8 mouse cellular contexts compared by ENCODE assay signal in genomic region chr4:121028659-121029392, GRCm38 (mm10). TPM values are rescaled to one million over a fixed set of nuclear protein-coding genes. Genes with fewer than 3 reads are reported as not detected.
DNase-seq lines count a peak whose midpoint lies in the region; ATAC-seq and TF ChIP-seq lines count a peak whose summit lies in the region.

No protein-coding gene starts in this region.

- DNase-seq in forebrain, embryonic 10.5 days (ENCODE audit: extremely low spot score, low spot score) = peak; percentile 73
- DNase-seq in right cerebral cortex, adult 18-20 months = peak; percentile 37
- DNase-seq in right cerebral cortex, postnatal 25 days = no peak
- DNase-seq in cerebellum, postnatal 36 days = peak; percentile 57 to 63
- DNase-seq in heart, postnatal 36 days = peak; percentile 46 to 70
- peak; percentile 70 for DNase-seq in lung, postnatal 10 days
- DNase-seq in spleen, adult 2 months (ENCODE audit: low read depth in 1 of 2, low spot score in 2 of 2) = peak in 1 of 2 experiments; percentile 45

- H3K4me3 ChIP-seq in forebrain, embryonic 10.5 days = no peak overlapping the region
- H3K4me3 ChIP-seq in forebrain, embryonic 13.5 days = no peak overlapping the region
- no peak overlapping the region for H3K4me3 ChIP-seq in spleen, adult 2 months (ENCODE audit: extremely low read depth, insufficient read depth, insufficient read length)

- no peaks in the 10 kb centered on the region for H3K9me3 ChIP-seq in forebrain, embryonic 10.5 days
- no peaks in the 10 kb centered on the region for H3K9me3 ChIP-seq in forebrain, embryonic 13.5 days (replicated peaks)

- no peaks in the 10 kb centered on the region for H3K4me1 ChIP-seq in forebrain, embryonic 10.5 days
- no peaks in the 10 kb centered on the region for H3K4me1 ChIP-seq in forebrain, embryonic 13.5 days
- peaks cover 14% of the 10 kb centered on the region; the same call in 1 of the 2 replicates for H3K4me1 ChIP-seq in spleen, adult 2 months (ENCODE audit: control insufficient read depth, insufficient read depth, insufficient read length)

- H3K27me3 ChIP-seq in forebrain, embryonic 10.5 days (ENCODE audit: poor library complexity, severe bottlenecking) = no peaks in the 10 kb centered on the region
- H3K27me3 ChIP-seq in forebrain, embryonic 13.5 days = no peaks in the 10 kb centered on the region
- H3K27me3 ChIP-seq in spleen, adult 2 months (ENCODE audit: control insufficient read depth, insufficient read depth, low read length) = no peaks in the 10 kb centered on the region

- H3K27ac ChIP-seq in forebrain, embryonic 10.5 days = no peak overlapping the region
- H3K27ac ChIP-seq in forebrain, embryonic 13.5 days = no peak overlapping the region
- H3K27ac ChIP-seq in spleen, adult 2 months (ENCODE audit: insufficient read depth, low read length) = no peak overlapping the region

- no peaks in the 10 kb centered on the region for H3K36me3 ChIP-seq in forebrain, embryonic 10.5 days (replicated peaks)
- no peaks in the 10 kb centered on the region for H3K36me3 ChIP-seq in forebrain, embryonic 13.5 days (ENCODE audit: poor library complexity, severe bottlenecking)
- H3K36me3 ChIP-seq in spleen, adult 2 months (ENCODE audit: control insufficient read depth, insufficient read depth, low read length) = no peaks in the 10 kb centered on the region

- no peak for ATAC-seq in forebrain, embryonic 13.5 days

- no peak for TF ChIP-seq POLR2A in spleen, adult 2 months (IDR thresholded peaks at IDR 0.05; ENCODE audit: low read depth, low read length)

- H3K9ac ChIP-seq in forebrain, embryonic 13.5 days = no peak overlapping the region

- WGBS in forebrain, embryonic 10.5 days = 28% methylated on average over 14 of the region's 14 CpGs
- 25% methylated on average over 14 of the region's 14 CpGs for WGBS in forebrain, embryonic 13.5 days
- WGBS in spleen, adult 2 months = 52% methylated on average over 14 of the region's 14 CpGs

- H3K4me2 ChIP-seq in forebrain, embryonic 13.5 days = no peak overlapping the region

- peak; percentile 70; the same call in 1 of the 2 replicates for TF ChIP-seq CTCF in spleen, adult 2 months (IDR thresholded peaks at IDR 0.05; ENCODE audit: extremely low read depth, insufficient read depth, insufficient read length, insufficient replicate concordance)

- intact Hi-C loops in heart, postnatal 36 days (cut with DNase I) = no loop called here

RNA-seq across cellular contexts. Expression of gene Col9a2, which starts 10.4 kb away (rescaled TPM):
- polyA plus RNA-seq in forebrain, embryonic 10.5 days (2016; fragmentation: Nextera tagmentation; extraction: Ambion mirVana) = 1.4 and 1.5 TPM in 2 replicates
- polyA plus RNA-seq in forebrain, embryonic 13.5 days (2015; fragmentation: Nextera tagmentation; extraction: Ambion mirVana) = 1.6 and 1.9 TPM in 2 replicates
- total RNA-seq in heart, postnatal 36 days (2021) = under 1 TPM in 1 of 2 experiments, not detected in 1; 0.50 TPM
- 0.02 and 0.06 TPM in 2 replicates for polyA plus RNA-seq in spleen, adult 2 months (2012; rRNA removed)

RNA-seq across cellular contexts. Expression of gene Smap2, which starts 11.8 kb away (rescaled TPM):
- 11.3 and 13.5 TPM in 2 replicates for polyA plus RNA-seq in forebrain, embryonic 10.5 days (2016; fragmentation: Nextera tagmentation; extraction: Ambion mirVana)
- polyA plus RNA-seq in forebrain, embryonic 13.5 days (2015; fragmentation: Nextera tagmentation; extraction: Ambion mirVana) = 22.2 and 22.7 TPM in 2 replicates
- total RNA-seq in heart, postnatal 36 days (2021) = 10 to 100 TPM; 40.0 to 47.7 TPM
- polyA plus RNA-seq in spleen, adult 2 months (2012; rRNA removed) = 63.7 and 71.5 TPM in 2 replicates
